Mouse (Mus musculus): ENCODE data around the gene Ldlrad3.
A peak's percentile ranks its signal among the peaks of the same experiment; 100 is the strongest.

The Ldlrad3 gene

DNA sequence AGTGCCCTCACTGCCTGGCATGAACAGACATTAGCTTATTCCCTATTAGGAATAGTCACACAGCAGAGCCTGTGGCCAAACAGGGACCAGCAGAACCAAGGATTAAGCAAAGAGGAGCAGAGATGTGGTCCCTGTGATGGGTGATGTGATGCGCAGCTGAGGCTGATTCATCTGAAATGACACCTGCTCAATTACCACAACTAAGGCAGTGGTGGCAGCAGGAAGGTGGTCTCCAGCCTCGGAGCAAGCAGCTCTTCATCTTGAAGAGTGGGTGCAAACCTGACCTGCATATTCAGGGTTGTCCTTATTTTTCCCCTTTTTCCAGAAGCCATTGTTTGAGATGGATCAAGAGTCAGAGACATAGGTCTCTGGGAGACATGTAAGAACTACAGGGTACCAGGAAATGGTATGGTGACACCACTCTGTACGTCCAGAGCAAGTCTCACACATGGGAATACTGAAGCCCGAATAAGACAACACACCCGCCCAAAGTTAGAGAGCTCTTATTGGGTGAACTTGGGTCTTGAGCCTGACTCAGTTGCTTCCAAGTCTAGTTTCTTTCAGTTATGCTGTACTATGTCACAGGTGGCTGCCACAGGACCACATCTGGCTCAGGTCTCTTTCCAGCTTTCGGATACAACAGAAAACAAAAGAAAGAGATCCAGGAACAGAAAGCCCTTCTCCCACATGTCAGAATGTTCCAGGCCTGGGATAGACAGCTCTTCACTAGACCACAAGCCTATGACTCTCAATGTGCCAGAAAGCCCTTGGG is 112.7 kb downstream of the Ldlrad3 start:
- no peak for DNase-seq (ENCODE audit: low spot score in 2 of 2)

DNA sequence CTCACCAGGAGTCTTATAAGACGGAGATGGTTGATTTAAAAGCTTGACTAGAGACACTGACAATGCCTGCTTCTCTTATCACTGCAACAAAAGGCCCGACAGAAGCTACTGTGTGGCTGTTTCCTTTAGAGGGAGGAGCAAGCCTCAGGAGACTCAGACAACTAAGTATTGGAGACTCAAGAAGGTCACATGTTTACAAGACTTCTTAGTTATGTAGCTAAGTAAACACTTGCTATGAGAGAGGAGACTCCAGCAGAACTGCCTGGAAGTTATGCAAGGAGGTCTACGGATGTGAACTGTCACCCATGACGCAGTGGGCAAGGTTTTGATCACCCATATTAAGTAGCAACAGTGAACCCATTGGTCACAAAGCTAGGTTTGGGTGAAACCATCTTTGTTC is 113.3 kb downstream of the Ldlrad3 start:
- no peak for DNase-seq (ENCODE audit: low spot score in 2 of 2)

DNA sequence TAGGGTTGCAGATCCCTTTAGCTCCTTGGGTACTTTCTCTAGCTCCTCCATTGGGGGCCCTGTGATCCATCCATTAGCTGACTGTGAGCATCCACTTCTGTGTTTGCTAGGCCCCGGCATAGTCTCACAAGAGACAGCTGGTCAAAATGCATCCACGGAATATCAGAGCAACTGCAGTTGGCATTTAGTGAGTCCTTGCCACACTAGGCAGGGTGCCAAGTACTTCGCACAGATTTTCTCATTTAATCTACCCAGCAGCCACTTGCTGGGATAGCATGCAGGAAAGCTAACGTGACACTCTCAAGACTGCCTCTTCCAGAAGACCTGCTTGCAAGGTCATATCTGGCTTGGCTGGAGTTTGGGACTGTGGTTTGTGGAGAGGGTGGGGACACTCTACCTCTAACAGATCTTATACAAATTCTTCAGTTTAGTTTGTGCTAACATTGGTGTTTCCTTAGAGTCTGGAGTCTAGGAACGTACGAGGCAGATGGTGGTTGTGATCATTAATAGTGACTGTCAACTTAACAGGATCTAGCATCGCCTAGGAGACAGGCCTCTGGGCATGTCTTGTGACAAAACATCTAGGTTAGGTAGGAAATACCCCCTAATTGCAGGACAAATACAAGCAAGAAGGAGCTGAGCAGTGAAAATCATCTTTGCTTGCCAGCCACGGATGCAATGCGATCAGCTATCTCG is 115.0 kb downstream of the Ldlrad3 start:
- peak in 1 of 2 experiments; percentile 61 for DNase-seq (ENCODE audit: low spot score in 2 of 2)

DNA sequence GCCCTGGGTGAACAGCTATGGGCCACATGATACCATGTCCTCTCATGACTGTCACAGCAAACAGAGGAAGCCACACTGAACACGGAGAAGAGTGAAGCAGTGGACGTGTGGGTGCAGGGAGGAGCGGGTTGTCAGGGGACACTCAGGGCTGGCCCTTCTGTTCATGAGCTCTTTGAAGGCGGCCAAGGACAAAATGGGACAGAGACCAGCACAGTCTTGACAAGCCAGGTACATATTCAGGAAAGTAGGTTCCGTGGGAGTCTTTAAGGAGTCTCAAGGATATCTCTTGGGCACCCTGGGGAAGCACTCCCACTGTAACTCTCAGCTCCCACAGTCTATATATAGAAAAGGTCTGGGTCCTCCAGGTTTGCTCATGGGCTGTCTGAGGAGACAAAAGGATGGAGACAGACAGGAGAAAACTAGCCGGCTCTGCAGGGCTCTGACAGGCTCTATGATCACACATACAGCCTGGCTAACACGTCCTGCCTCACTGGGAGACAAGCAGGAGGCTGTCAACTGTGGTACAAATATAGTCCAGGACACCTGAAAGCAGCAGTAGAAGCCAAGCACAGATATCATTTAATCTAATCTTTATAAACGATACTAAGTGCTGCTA is 121.3 kb downstream of the Ldlrad3 start:
- no peak for DNase-seq (ENCODE audit: low spot score in 2 of 2)

DNA sequence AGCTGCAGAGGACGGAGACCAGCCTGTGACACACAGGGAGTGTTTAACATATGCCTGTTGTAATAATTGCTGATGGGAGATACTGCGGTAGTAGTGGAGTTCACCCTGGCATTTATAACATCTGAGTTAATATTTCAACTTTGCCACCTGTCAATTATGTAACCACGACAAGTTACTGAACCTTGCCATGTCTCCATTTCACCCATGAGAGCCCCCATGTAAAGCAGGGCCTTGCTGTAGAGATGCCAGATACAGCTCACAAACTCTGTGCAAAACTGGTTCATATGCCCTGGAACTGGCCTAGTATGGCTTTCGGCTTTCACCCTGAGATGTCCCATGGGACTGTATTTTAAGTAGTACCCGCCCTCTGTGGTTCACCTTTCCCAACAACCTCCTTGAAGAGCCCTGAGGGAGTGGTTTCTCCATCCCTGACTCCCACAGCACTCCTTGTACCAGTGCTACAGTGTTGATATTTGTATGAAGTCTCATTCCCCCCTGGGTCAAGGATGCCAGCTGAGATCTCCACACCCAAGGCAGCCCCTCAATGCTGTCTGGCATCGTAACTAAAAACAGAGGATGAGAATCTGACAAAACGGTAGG is 122.2 kb downstream of the Ldlrad3 start:
- DNase-seq (ENCODE audit: low spot score in 2 of 2), result no peak

DNA sequence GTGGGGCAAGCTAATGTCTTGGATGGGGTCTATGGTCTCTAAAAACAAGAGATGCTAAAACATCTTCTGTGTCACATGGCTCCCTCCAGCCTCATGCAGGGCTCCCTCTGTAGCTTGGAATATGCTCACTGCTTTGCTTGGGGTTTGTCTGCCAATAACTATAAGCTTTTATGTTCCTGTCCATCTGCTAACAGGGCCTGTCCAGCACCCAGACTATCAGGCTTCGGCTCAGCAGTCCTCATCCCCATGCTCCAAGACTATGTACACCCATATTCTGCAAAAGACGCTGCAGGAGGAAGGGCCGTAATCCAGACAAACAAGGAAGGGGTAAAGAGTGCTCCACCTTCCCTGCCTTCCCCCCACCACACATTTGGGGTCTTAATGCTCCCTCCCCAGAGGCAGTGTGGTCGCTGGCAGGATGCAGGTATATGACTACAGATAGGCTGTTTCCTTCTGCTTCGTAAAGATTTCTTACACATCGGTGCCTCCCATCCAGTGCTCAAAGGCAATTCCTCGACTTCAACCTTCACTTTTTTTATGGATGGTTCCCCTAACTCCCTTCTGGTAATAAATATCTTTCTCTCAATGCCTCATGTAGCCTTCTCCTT is 123.2 kb downstream of the Ldlrad3 start:
- DNase-seq (ENCODE audit: low spot score in 2 of 2), result no peak

DNA sequence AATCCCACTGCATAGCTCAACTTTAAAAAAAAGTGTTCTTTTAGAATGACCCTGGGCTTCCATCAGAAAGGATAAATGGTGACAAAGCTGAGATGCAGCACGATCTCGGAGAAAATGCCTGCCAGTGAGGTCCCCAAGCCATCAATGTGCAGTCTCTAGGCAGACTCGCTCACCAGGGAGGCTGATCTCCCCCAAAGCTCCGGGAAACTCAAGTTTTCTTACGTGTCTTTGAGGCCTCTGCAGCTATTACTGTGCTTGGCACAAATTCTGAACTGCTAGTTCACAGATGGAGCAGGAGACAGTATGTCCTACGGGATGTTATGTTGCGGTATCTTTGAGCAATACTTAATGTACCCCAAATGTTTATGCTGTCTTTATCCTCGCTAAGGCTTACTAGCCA is 124.3 kb downstream of the Ldlrad3 start:
- no peak for DNase-seq (ENCODE audit: low spot score in 2 of 2)

DNA sequence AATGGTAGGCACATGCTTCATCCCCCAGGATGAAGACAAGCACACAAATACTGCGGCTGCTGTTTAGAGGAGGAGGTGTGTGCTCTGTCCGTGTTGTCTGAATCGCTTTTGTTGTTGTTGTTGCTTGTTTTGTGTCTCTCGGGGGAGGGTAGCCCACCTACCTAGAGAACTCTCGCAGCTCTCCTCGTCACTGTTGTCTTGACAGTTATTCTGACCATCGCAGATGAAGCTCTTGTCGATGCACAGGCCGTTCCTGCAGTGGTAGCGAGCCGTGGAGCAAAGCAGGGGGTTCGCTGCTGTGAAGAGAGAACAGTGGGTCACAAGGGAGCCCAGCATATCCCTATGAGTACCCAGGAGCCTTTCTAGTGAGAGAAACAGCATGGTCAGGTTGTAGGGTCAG is 128.4 kb downstream of the Ldlrad3 start:
- DNase-seq (ENCODE audit: low spot score in 2 of 2), result no peak

DNA sequence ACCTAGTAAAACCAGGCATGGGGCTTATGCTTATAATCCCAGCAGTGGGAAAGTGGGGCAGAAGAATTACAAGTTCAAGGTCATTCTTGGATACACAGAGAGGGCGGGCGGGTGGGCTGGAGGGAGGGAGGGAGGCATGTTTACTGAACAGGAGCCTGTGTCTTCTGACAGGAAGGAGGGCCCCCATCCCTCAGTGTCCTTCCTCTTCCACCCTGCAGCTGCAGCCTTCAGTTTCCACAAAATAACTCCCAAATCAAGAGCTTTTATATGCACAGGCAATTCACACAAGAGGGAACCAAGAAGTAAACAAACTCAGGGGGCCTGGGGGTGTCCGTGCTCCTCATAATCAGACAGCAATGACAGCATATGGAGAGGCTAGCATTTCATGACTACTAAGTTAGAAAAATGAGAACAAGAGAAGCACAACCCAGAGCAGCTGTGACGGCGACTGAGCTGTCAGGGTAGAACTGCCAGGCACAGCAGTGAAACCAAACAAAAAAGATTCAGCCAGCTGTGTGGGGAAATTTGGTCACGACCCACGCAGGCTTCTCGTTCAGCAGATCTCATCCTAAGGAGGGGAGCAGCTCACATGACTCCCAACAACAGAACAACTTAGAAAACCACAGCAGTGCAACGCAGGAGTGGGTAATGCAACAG is 129.0 kb downstream of the Ldlrad3 start:
- no peak for DNase-seq (ENCODE audit: low spot score in 2 of 2)

DNA sequence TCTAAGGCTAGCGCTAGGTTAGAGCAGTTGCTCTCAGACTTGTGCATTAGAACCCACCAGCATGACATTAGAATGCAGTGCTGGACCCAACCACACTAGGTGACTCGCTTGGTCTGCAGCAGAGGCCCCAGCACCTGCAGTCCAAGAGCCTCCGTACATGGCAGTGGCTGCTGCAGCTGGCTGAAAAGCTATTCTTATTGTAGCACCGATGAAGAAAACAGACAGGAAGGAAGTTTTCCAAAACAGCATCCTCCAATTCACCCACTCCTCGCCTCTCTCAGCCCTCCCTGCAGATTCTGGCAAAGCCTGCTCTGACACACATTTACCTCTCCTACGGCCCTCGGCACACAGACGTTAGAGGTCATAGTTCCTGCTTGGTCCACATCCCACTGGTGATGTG is 130.0 kb downstream of the Ldlrad3 start:
- no peak for DNase-seq (ENCODE audit: low spot score in 2 of 2)

DNA sequence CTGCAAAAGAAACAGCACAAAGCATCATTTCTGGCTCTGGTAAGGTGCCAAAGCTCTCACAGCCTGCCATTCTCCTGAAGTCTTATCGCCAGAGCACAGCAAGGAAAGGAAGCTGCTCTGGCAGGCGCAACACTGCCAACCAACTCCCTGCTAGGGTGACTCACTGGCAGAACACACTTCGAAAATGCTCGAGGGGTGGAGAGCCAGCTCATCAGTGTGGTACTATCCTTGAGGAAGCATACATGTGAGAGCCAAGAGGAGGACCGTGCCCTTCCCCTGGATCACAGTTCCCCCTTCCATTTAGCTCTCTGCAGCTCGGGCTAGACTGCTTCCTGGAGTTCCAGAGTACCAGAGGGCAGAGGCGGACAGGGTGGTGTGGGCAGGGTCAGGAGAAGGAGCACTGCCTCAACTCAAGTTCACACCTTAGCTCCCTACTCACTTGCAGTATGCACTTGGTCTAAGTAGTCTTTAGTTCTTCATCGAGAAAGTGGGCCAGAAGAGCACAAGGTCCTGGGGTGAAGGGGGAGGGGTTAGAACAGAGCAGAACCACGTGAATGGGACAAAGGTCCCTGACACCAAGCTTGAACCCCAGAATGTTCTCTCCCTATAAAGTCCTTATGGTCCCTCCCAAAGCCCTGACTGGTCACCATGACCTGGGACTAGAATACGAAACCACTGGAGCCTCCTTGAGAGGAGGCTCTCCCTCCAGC is 133.1 kb downstream of the Ldlrad3 start:
- DNase-seq (ENCODE audit: low spot score in 2 of 2), result peak in 1 of 2 experiments; percentile 55

DNA sequence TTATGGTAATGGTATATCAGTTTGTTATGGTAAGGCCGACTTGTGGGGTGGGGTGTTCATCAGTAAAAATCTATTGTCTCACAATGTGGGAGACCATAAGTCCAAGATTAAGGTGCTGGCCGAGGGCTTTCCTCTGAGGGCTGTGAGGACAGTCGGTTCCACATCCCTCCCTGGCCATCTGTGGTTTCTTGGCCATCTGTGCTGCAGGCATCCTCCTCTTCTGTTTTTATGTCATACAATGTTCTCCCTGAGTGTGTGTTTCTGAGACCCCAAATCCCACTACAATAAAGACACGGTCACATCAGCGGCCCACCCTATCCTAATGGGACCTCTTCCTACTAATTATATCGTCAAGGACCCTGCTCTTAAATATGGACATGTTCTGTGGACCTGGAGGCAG is 133.8 kb downstream of the Ldlrad3 start:
- DNase-seq (ENCODE audit: low spot score in 2 of 2), result no peak

DNA sequence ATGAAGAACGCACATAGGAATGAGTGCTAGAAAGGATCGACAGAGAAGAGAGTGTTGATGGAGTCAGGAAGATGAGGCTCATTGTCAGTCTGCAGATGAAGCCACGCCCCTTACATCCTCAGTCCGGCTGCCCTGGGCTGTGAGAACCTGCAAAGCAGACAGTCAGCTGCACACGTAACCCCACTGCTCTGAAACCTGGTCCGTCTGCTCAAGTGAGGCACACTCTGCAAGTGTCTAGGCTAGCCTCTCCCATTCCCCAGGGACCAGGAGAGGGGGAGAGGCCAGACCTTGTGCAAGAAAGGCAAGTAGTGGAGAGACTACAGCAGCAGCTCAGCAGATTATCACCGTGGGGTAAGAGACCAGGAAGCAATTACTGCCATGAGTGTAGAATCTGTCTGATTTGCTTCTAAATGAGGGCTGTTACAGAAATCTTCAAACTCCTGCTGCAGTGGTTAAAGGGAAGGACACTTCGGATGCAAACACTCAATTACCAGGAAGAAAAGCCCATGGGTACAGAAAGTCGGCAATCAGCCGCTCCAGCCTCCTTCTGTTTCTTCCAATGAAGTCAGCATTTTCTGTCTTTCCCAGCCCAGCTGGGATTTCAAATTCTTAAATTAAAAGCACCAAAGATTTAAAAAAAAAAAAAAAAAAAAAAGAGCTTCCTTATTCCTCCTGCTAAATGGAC is 136.2 kb downstream of the Ldlrad3 start:
- no peak for DNase-seq (ENCODE audit: low spot score in 2 of 2)

DNA sequence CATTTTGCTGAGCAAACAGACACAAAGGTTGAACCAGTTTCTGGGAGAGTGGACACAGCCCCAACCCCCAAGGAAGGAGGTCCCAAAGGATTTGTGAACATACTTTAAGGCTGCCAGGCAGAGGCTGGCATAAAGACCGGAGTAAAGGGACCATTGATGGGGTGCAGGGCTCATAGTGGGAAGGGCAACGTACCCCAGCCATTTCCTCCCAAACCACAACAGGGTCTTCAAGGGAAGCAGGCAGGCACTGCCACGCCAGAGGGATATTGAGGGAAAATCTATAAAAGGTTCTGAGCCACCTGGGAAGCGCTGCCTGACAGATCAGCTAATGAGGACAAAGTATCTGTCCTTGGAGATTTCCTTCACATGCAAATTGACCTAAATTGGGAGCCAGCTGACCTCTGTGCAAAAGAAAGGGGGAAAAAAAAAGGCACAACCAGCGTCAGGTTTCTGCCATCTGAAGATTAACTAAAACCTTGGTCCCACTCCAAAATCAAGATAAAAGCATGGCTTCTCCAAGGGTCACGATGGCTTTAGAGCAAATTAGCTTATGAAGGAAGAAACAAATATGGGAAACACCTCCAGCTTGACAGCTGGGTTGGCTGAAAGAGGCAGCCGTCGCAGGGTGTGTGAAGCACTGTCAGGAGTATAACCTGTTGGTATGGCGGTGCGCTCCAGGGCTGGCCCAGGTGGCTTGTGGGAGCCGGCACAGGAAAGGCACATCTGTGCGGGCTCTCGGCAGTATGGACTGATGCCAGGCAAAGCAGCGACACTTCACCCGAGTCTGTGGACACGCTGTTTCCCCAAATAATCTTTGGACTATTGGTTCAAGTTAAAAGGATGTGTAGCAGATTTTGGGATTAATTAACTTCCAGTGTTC is 137.6 kb downstream of the Ldlrad3 start:
- DNase-seq (ENCODE audit: low spot score in 2 of 2), result no peak

DNA sequence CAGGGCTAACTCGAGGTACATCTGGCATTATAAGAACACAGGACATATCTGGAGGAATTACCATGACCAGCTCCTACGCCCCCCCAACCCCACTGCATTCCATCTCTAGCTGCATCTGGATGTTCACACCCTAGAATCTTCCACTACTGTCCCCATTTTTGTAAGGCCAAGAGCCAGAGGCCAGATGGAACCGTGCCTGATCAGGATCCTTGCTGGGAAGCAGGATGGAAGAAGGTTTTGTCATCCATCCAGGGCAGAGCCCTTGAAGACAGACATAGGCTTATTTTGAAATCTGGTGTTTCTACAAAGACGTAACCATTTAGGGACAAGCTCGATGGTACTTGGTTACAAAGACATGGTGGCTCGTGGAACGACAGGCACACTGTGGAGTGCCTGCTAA is 139.7 kb downstream of the Ldlrad3 start:
- no peak for DNase-seq (ENCODE audit: low spot score in 2 of 2)

DNA sequence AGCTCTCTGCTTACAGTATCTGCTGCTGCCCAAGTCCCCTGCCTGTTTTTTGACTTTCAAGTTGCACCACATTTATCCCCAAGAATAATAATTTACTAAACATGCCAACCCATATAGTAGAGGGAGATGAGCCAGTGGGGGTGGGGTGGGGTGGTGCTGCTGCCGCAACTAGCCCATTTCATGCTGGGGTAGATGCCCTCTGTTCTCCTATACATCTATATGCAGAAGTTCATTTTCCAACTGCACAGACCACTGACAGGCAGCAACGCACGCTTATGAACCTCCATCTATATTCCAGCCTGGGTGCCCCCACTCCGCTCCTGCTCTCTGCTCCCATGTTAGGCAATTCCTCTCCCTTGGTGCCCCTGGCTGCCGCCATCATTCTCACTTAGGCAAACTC is 145.7 kb downstream of the Ldlrad3 start:
- no peak for DNase-seq (ENCODE audit: low spot score in 2 of 2)

DNA sequence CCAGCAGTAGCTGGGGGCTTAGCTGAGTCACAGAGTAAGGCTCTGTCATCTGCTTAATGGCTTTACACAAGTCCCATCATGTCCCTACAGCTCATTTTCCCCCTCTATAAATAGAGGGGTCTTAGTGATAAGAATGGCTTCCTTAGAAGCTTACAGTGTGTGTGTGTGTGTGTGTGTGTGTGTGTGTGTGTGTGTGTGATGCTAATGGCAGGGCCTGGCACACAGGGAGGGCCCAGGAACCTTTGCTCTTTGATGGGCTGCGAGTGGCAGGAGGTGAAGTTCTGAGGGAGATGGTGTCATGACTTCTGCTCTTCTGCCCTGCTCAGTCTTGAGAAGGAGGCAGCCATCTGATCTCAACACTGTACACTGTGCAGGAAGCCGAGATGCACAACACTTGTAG is 146.2 kb downstream of the Ldlrad3 start:
- no peak for DNase-seq (ENCODE audit: low spot score in 2 of 2)

DNA sequence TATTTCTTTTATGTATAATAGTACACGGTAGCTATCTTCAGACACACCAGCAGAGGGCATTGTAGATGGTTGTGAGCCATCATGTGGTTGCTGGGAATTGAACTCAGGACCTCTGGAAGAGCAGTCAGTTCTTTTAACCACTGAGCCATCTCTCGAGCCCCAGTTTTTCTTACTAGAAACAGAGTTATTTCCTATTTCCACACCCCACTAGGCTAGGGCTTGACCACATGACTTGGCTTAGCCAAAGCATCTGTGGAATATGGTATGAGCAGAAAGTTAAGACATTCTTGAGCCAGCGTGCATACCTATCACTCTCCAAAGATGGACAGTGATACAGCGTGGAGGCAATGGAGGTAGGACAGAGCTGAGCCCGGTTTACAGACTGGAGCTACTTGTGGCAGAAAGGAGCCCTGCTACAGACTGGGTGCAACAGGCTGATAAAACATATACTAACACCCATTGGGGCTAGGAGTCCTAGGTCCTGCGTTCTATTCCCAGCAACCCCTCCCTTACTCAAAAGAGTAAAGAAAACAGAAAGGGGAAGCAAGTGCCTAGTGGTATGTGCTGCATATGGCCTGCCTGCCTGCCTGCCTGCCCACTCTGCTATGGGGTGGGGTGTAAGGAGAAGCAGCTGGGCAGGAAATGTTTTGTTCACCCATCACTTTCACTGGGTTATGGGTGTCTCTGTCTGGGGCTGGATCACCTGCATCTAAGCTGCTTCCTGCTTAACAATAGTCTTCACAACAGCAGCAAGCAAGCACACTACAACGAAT is 147.1 kb downstream of the Ldlrad3 start:
- no peak for DNase-seq (ENCODE audit: low spot score in 2 of 2)
